Mouse (Mus musculus): ENCODE measurements around the gene Ccrl2. TPM values are rescaled to one million over a fixed set of nuclear protein-coding genes. Genes with fewer than 3 reads are reported as not detected.

Gene Ccrl2
- 100 to 1,000 TPM in 13 of 26 experiments, 10 to 100 TPM in 12, 1 to 10 TPM in 1; 4.7 to 335 (median 104) TPM for total RNA-seq (2018; cell fraction: chromatin; rRNA removed)
- 100 to 1,000 TPM in 18 of 26 experiments, 10 to 100 TPM in 8; 20.3 to 945 (median 250) TPM for total RNA-seq (2018; cell fraction: cytosol; rRNA removed)
- 100 to 1,000 TPM in 20 of 26 experiments, 10 to 100 TPM in 6; 11.1 to 700 (median 492) TPM for total RNA-seq (2018; cell fraction: nucleus; rRNA removed)
- polyA plus RNA-seq (2018), result 9.4 to 36.5 TPM (median 19.8 TPM) in 3 replicates

- H3K27ac ChIP-seq, result peak within 1 kb of the TSS; percentile 72
- WGBS (ENCODE audit: missing documents), result 1% methylated on average over 16 of the region's 17 CpGs
- H3K4me3 ChIP-seq (ENCODE audit: inconsistent target), result peak within 1 kb of the TSS; percentile 66
- H3K36me3 ChIP-seq (ENCODE audit: inconsistent target), result 0 out of 2 replicates have a peak, but pooled peaks cover 3% of the 10 kb centered on the region
- peaks cover 15% of the 10 kb centered on the region; the same call in 1 of the 2 replicates for H3K79me2 ChIP-seq (ENCODE audit: inconsistent target)
Measured at GRCm38 (mm10) chr9:111056798-111057543, at the start of gene Ccrl2. Gene Ccrl2 (minus strand): TSS chr9:111057519.

GRCm38 (mm10) chr9:111103893-111104292 lies 46.6 kb upstream of the Ccrl2 start:
- Histone ChIP-seq H3K79me2 (ENCODE audit: inconsistent target) (no peaks in the 10 kb centered on the region), H3K36me3 (ENCODE audit: inconsistent target) (no peaks in the 10 kb centered on the region), H3K4me3 (ENCODE audit: inconsistent target) (no peak overlapping the region), H3K27ac (no peak overlapping the region)
- 100% methylated on average over 5 of the region's 5 CpGs for WGBS (ENCODE audit: missing documents)

- H3K27ac ChIP-seq, result no peak overlapping the region
- WGBS (ENCODE audit: missing documents), result 96% methylated on average over 5 of the region's 5 CpGs
- no peaks in the 10 kb centered on the region for H3K36me3 ChIP-seq (ENCODE audit: inconsistent target)
- no peak overlapping the region for H3K4me3 ChIP-seq (ENCODE audit: inconsistent target)
- no peaks in the 10 kb centered on the region for H3K79me2 ChIP-seq (ENCODE audit: inconsistent target)
Measured at GRCm38 (mm10) chr9:111103293-111103692, 46.0 kb upstream of the Ccrl2 start.

GRCm38 (mm10) chr9:111100406-111100805 lies 43.1 kb upstream of the Ccrl2 start:
- Histone ChIP-seq H3K79me2 (ENCODE audit: inconsistent target) (no peaks in the 10 kb centered on the region), H3K4me3 (ENCODE audit: inconsistent target) (no peak overlapping the region), H3K36me3 (ENCODE audit: inconsistent target) (no peaks in the 10 kb centered on the region), H3K27ac (no peak overlapping the region)
- 93% methylated on average over 3 of the region's 3 CpGs for WGBS (ENCODE audit: missing documents)

- H3K4me3 ChIP-seq (ENCODE audit: inconsistent target), result no peak overlapping the region
- no peak overlapping the region for H3K27ac ChIP-seq
- 49% methylated on average over 6 of the region's 6 CpGs for WGBS (ENCODE audit: missing documents)
- no peaks in the 10 kb centered on the region for H3K36me3 ChIP-seq (ENCODE audit: inconsistent target)
- no peaks in the 10 kb centered on the region for H3K79me2 ChIP-seq (ENCODE audit: inconsistent target)
Measured at GRCm38 (mm10) chr9:111097543-111097942, 40.2 kb upstream of the Ccrl2 start.

GRCm38 (mm10) chr9:111096419-111097326 lies 39.4 kb upstream of the Ccrl2 start:
- H3K79me2 ChIP-seq (ENCODE audit: inconsistent target), result no peaks in the 10 kb centered on the region
- 82% methylated on average over 15 of the region's 16 CpGs for WGBS (ENCODE audit: missing documents)
- H3K27ac ChIP-seq, result no peak overlapping the region
- H3K4me3 ChIP-seq (ENCODE audit: inconsistent target), result no peak overlapping the region
- no peaks in the 10 kb centered on the region for H3K36me3 ChIP-seq (ENCODE audit: inconsistent target)

GRCm38 (mm10) chr9:111095710-111096109 lies 38.4 kb upstream of the Ccrl2 start:
- H3K79me2 ChIP-seq (ENCODE audit: inconsistent target), result no peaks in the 10 kb centered on the region
- no peaks in the 10 kb centered on the region for H3K36me3 ChIP-seq (ENCODE audit: inconsistent target)
- 44% methylated on average over 7 of the region's 7 CpGs for WGBS (ENCODE audit: missing documents)
- H3K4me3 ChIP-seq (ENCODE audit: inconsistent target), result no peak overlapping the region
- H3K27ac ChIP-seq, result peak overlapping the region; percentile 54

- peak overlapping the region; percentile 54 for H3K27ac ChIP-seq
- 23% methylated on average over 5 of the region's 5 CpGs for WGBS (ENCODE audit: missing documents)
- no peaks in the 10 kb centered on the region for H3K79me2 ChIP-seq (ENCODE audit: inconsistent target)
- H3K4me3 ChIP-seq (ENCODE audit: inconsistent target), result no peak overlapping the region
- H3K36me3 ChIP-seq (ENCODE audit: inconsistent target), result no peaks in the 10 kb centered on the region
Measured at GRCm38 (mm10) chr9:111094626-111095025, 37.3 kb upstream of the Ccrl2 start.

- H3K4me3 ChIP-seq (ENCODE audit: inconsistent target), result no peak overlapping the region
- H3K79me2 ChIP-seq (ENCODE audit: inconsistent target), result no peaks in the 10 kb centered on the region
- H3K36me3 ChIP-seq (ENCODE audit: inconsistent target), result no peaks in the 10 kb centered on the region
- WGBS (ENCODE audit: missing documents), result 22% methylated on average over 5 of the region's 5 CpGs
- no peak overlapping the region for H3K27ac ChIP-seq
Measured at GRCm38 (mm10) chr9:111093094-111093493, 35.8 kb upstream of the Ccrl2 start.

- Histone ChIP-seq H3K79me2 (ENCODE audit: inconsistent target) (no peaks in the 10 kb centered on the region), H3K36me3 (ENCODE audit: inconsistent target) (no peaks in the 10 kb centered on the region), H3K27ac (no peak overlapping the region), H3K4me3 (ENCODE audit: inconsistent target) (no peak overlapping the region)
- 79% methylated on average over 9 of the region's 9 CpGs for WGBS (ENCODE audit: missing documents)
Measured at GRCm38 (mm10) chr9:111092657-111093056, 35.3 kb upstream of the Ccrl2 start.

- H3K4me3 ChIP-seq (ENCODE audit: inconsistent target), result no peak overlapping the region
- no peaks in the 10 kb centered on the region for H3K36me3 ChIP-seq (ENCODE audit: inconsistent target)
- WGBS (ENCODE audit: missing documents), result 89% methylated on average over 7 of the region's 7 CpGs
- H3K79me2 ChIP-seq (ENCODE audit: inconsistent target), result no peaks in the 10 kb centered on the region
- no peak overlapping the region for H3K27ac ChIP-seq
Measured at GRCm38 (mm10) chr9:111088886-111089285, 31.6 kb upstream of the Ccrl2 start.

- no peaks in the 10 kb centered on the region for H3K36me3 ChIP-seq (ENCODE audit: inconsistent target)
- H3K4me3 ChIP-seq (ENCODE audit: inconsistent target), result no peak overlapping the region
- no peaks in the 10 kb centered on the region for H3K79me2 ChIP-seq (ENCODE audit: inconsistent target)
- H3K27ac ChIP-seq, result no peak overlapping the region
- WGBS (ENCODE audit: missing documents), result 70% methylated on average over 3 of the region's 5 CpGs
Measured at GRCm38 (mm10) chr9:111087960-111088359, 30.6 kb upstream of the Ccrl2 start.

GRCm38 (mm10) chr9:111086995-111087606 lies 29.8 kb upstream of the Ccrl2 start:
- no peak overlapping the region for H3K27ac ChIP-seq
- WGBS (ENCODE audit: missing documents), result 87% methylated on average over 3 of the region's 3 CpGs
- H3K4me3 ChIP-seq (ENCODE audit: inconsistent target), result no peak overlapping the region
- H3K79me2 ChIP-seq (ENCODE audit: inconsistent target), result no peaks in the 10 kb centered on the region
- no peaks in the 10 kb centered on the region for H3K36me3 ChIP-seq (ENCODE audit: inconsistent target)

- Histone ChIP-seq H3K79me2 (ENCODE audit: inconsistent target) (no peaks in the 10 kb centered on the region), H3K4me3 (ENCODE audit: inconsistent target) (no peak overlapping the region), H3K27ac (peak overlapping the region; percentile 12; the same call in 1 of the 2 replicates), H3K36me3 (ENCODE audit: inconsistent target) (no peaks in the 10 kb centered on the region)
- WGBS (ENCODE audit: missing documents), result 46% methylated on average over 4 of the region's 6 CpGs
Measured at GRCm38 (mm10) chr9:111086137-111086536, 28.8 kb upstream of the Ccrl2 start.
